In the genomic region with DNA sequence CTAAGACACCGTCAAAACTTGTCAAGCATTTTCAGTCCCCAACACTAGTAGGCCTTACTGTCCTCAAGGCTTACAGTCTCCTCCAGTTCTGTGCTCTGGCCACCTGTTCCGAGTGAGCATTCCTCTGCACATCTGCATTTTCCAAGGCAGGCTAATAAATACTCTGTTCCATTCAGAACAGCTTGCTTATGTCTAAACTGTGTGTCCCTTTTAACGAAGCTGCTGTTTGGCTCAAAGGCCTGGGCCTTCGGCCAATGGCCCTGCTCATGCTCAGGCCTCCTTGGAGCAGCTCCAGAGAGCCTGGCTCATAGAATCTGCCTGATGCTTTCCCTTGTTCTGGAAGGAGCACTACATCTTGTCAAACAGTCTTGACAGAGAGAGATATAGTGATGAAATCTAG, we compare ENCODE assay signal across 8 mouse cellular contexts.
DNase-seq lines count a peak whose midpoint lies in the region; ATAC-seq lines count a peak whose summit lies in the region.

No protein-coding gene starts in this region.

- no peaks in the 10 kb centered on the region for H3K36me3 ChIP-seq in forebrain, embryonic 13.5 days (ENCODE audit: poor library complexity, severe bottlenecking)
- H3K36me3 ChIP-seq in forebrain, embryonic 15.5 days: no peaks in the 10 kb centered on the region

- ATAC-seq in forebrain, embryonic 13.5 days: peak; percentile 57; the same call in 1 of the 2 replicates
- no peak; the same call in 1 of the 2 replicates for ATAC-seq in forebrain, embryonic 15.5 days (replicated peaks)

- no peaks in the 10 kb centered on the region for H3K27me3 ChIP-seq in forebrain, embryonic 13.5 days
- no peaks in the 10 kb centered on the region for H3K27me3 ChIP-seq in forebrain, embryonic 15.5 days

- peaks cover 10% of the 10 kb centered on the region; the same call in 1 of the 2 replicates for H3K4me1 ChIP-seq in forebrain, embryonic 13.5 days
- H3K4me1 ChIP-seq in forebrain, embryonic 15.5 days: peaks cover 5% of the 10 kb centered on the region; the same call in 1 of the 2 replicates

- no peaks in the 10 kb centered on the region for H3K9me3 ChIP-seq in forebrain, embryonic 13.5 days (replicated peaks)
- H3K9me3 ChIP-seq in forebrain, embryonic 15.5 days: no peaks in the 10 kb centered on the region

- H3K27ac ChIP-seq in forebrain, embryonic 13.5 days: no peak overlapping the region
- no peak overlapping the region for H3K27ac ChIP-seq in forebrain, embryonic 15.5 days (replicated peaks)

- 41% methylated on average over 4 of the region's 4 CpGs for WGBS in forebrain, embryonic 13.5 days
- WGBS in forebrain, embryonic 15.5 days: 37% methylated on average over 4 of the region's 4 CpGs

- H3K4me3 ChIP-seq in forebrain, embryonic 13.5 days: no peak overlapping the region
- H3K4me3 ChIP-seq in forebrain, embryonic 15.5 days: no peak overlapping the region

- DNase-seq in MN1 (ENCODE audit: low spot score): peak; percentile 78
- peak; percentile 29 to 65 for DNase-seq in cerebellum, postnatal 4 days (ENCODE audit: low spot score in 2 of 2)
- DNase-seq in heart, postnatal 4 days: peak; percentile 89
- peak; percentile 35 to 42 for DNase-seq in left cerebral cortex, postnatal 25 days (ENCODE audit: low spot score in 2 of 2)
- peak; percentile 46 for DNase-seq in right cerebral cortex, postnatal 4 days
- DNase-seq in yolk sac, embryonic 10.5 days (ENCODE audit: low spot score): no peak

- H3K9ac ChIP-seq in forebrain, embryonic 13.5 days: no peak overlapping the region
- H3K9ac ChIP-seq in forebrain, embryonic 15.5 days (replicated peaks): no peak overlapping the region

- intact Hi-C loops in left cerebral cortex, postnatal 25 days (cut with DNase I): no loop called here

- no peak overlapping the region for H3K4me2 ChIP-seq in forebrain, embryonic 13.5 days
- no peak overlapping the region for H3K4me2 ChIP-seq in forebrain, embryonic 15.5 days (replicated peaks)
